Comparison of ENCODE assay signal across 24 mouse cellular contexts in the genomic region with DNA sequence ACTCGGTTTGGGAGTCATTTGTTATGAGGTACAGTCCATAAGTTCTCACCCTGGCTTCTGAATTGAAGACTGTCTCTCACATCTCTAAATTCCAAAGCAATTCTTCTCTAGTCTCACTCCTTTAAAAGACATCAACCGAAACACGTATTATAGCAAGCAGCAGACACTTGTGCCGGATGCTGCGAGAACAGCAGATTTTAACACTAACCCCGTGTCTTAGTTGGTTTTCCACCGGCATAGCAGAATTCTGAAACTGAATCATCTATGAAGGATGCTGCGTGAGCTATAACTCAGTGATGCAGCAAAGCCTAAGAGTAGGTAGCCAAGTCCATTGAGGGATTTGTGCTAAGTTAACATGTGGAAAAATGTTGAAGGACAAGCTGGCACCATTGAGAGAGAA. TPM values are rescaled to one million over a fixed set of nuclear protein-coding genes. Genes with fewer than 3 reads are reported as not detected.
DNase-seq lines count a peak whose midpoint lies in the region; ATAC-seq and TF ChIP-seq lines count a peak whose summit lies in the region.
"Had no signal": no experiment of that assay in that cellular context is flagged by ENCODE, and none has a peak within 500 bp of the region (broad histone marks: within the 10 kb centered on the region; RNA-seq: fewer than 3 reads in every experiment).

No protein-coding gene starts in this region.

- no peak for TF ChIP-seq CTCF in stomach, postnatal 0 days (IDR thresholded peaks at IDR 0.05; ENCODE audit: low read depth)

- peak; percentile 60 for ATAC-seq in frontal cortex, adult (ENCODE audit: low TSS enrichment)
- no peak for ATAC-seq in stomach, embryonic 15.5 days (ENCODE audit: insufficient read depth, low FRiP score, low read depth)
- no peak for ATAC-seq in stomach, postnatal 0 days (ENCODE audit: low FRiP score, low TSS enrichment)
- ATAC-seq: activated CD4-positive, CD25-positive, alpha-beta regulatory T cell, adult 4 months; CD4-positive, CD25-positive, alpha-beta regulatory T cell, adult 4 months; forebrain, embryonic 14.5 days; forebrain, embryonic 16.5 days; Patski had no signal

- no peak overlapping the region for H3K9ac ChIP-seq in stomach, embryonic 15.5 days
- H3K9ac ChIP-seq in stomach, postnatal 0 days (ENCODE audit: low read length), result no peak overlapping the region
- H3K9ac ChIP-seq: embryonic facial prominence, embryonic 13.5 days; embryonic facial prominence, embryonic 15.5 days; forebrain, embryonic 12.5 days had no signal

- 0 out of 2 replicates have a peak overlapping the region, but pooled peaks have one; percentile 23 for H3K27ac ChIP-seq in stomach, embryonic 15.5 days
- no peak overlapping the region for H3K27ac ChIP-seq in stomach, postnatal 0 days (replicated peaks)
- H3K27ac ChIP-seq: embryonic facial prominence, embryonic 13.5 days; embryonic facial prominence, embryonic 15.5 days; forebrain, embryonic 10.5 days; forebrain, embryonic 12.5 days had no signal

- H3K9me3 ChIP-seq in stomach, embryonic 15.5 days, result no peaks in the 10 kb centered on the region
- no peaks in the 10 kb centered on the region for H3K9me3 ChIP-seq in stomach, postnatal 0 days (ENCODE audit: control insufficient read depth, low read length)
- H3K9me3 ChIP-seq: embryonic facial prominence, embryonic 13.5 days; embryonic facial prominence, embryonic 15.5 days; forebrain, embryonic 10.5 days; forebrain, embryonic 12.5 days; G1E had no signal

- no peak overlapping the region for H3K4me3 ChIP-seq in stomach, embryonic 15.5 days (replicated peaks)
- H3K4me3 ChIP-seq in stomach, postnatal 0 days (ENCODE audit: low read depth, low read length), result no peak overlapping the region
- H3K4me3 ChIP-seq: embryonic facial prominence, embryonic 13.5 days; embryonic facial prominence, embryonic 15.5 days; erythroblast, embryonic 14.5 days; forebrain, embryonic 10.5 days; forebrain, embryonic 12.5 days had no signal

- H3K4me2 ChIP-seq in stomach, embryonic 15.5 days, result no peak overlapping the region
- no peak overlapping the region for H3K4me2 ChIP-seq in stomach, postnatal 0 days (replicated peaks; ENCODE audit: low read depth)
- H3K4me2 ChIP-seq: embryonic facial prominence, embryonic 13.5 days; embryonic facial prominence, embryonic 15.5 days; forebrain, embryonic 12.5 days had no signal

- no peak for DNase-seq in frontal cortex, postnatal 10 days (ENCODE audit: low spot score in 2 of 2)
- DNase-seq in stomach, postnatal 0 days (ENCODE audit: low spot score), result no peak
- no peak for DNase-seq in cerebellum, postnatal 4 days (ENCODE audit: low spot score in 2 of 2)
- DNase-seq: adrenal gland, adult 8-10 months; adrenal gland, postnatal 14 days; B cell, adult 2 months; cerebellum, adult 11-12 months; cerebellum, adult 2 months; cerebellum, adult 9-10 months; embryo, embryonic 11 days had no signal

- WGBS in stomach, embryonic 15.5 days, result 91% methylated on average over 8 of the region's 8 CpGs
- 90% methylated on average over 8 of the region's 8 CpGs for WGBS in stomach, postnatal 0 days

- no peaks in the 10 kb centered on the region for H3K27me3 ChIP-seq in stomach, embryonic 15.5 days (replicated peaks)
- no peaks in the 10 kb centered on the region for H3K27me3 ChIP-seq in stomach, postnatal 0 days (ENCODE audit: control insufficient read depth, insufficient read depth, low read length)
- H3K27me3 ChIP-seq: CH12.LX; embryonic facial prominence, embryonic 13.5 days; embryonic facial prominence, embryonic 15.5 days; forebrain, embryonic 12.5 days had no signal

- no peak for TF ChIP-seq EP300 in stomach, postnatal 0 days (optimal IDR thresholded peaks at IDR 0.05)

- H3K4me1 ChIP-seq in stomach, embryonic 15.5 days, result no peaks in the 10 kb centered on the region
- no peaks in the 10 kb centered on the region for H3K4me1 ChIP-seq in stomach, postnatal 0 days (replicated peaks; ENCODE audit: control insufficient read depth, insufficient read depth)
- H3K4me1 ChIP-seq: embryonic facial prominence, embryonic 13.5 days; embryonic facial prominence, embryonic 15.5 days; forebrain, embryonic 10.5 days; forebrain, embryonic 12.5 days had no signal

- H3K36me3 ChIP-seq in stomach, embryonic 15.5 days, result no peaks in the 10 kb centered on the region
- no peaks in the 10 kb centered on the region for H3K36me3 ChIP-seq in stomach, postnatal 0 days (ENCODE audit: control insufficient read depth, insufficient read depth, low read length)
- H3K36me3 ChIP-seq: embryonic facial prominence, embryonic 13.5 days; embryonic facial prominence, embryonic 15.5 days; forebrain, embryonic 10.5 days; forebrain, embryonic 12.5 days; G1E had no signal

RNA-seq across cellular contexts. Expression of a gene that starts 10.5 kb away (rescaled TPM):
- polyA plus RNA-seq in stomach, embryonic 15.5 days (2015; fragmentation: Nextera tagmentation; extraction: Ambion mirVana), result 28.8 and 29.5 TPM in 2 replicates
- 16.4 and 18.2 TPM in 2 replicates for polyA plus RNA-seq in stomach, postnatal 0 days (2015; fragmentation: Nextera tagmentation; extraction: Ambion mirVana)
